Mouse (Mus musculus) forebrain, embryonic 14.5 days (tissue): ENCODE measurements around the gene Sugct. TPM values are rescaled to one million over a fixed set of nuclear protein-coding genes. Genes with fewer than 3 reads are reported as not detected.

Experiments
- ATAC-seq: fragments of 200-750 bp; cut with Nextera tagmentation; 2 replicates; pipeline ENCODE4 v1.8.0; 2017; ENCODE audit warnings: mild to moderate bottlenecking, moderate library complexity
- DNase-seq: peaks from one replicate; pipeline ENCODE4 v3.0.0-alpha.2; 2015; ENCODE audit warnings: low spot score
- H3K27ac ChIP-seq: fragments of 300-500 bp; sonication (generic); 2 replicates; pipeline ENCODE4 v1.5.1; 2014; ENCODE audit warnings: low read depth, mild to moderate bottlenecking, control low read depth, low read length, moderate library complexity
- H3K27me3 ChIP-seq: fragments of 300-500 bp; sonication (generic); replicated peaks from 2 replicates; pipeline ENCODE4 v1.6.1; 2014; ENCODE audit warnings: low read length, control low read depth, mixed read lengths; ENCODE audit not compliant: control insufficient read depth, insufficient read depth
- H3K36me3 ChIP-seq: fragments of 300-500 bp; sonication (generic); 2 replicates; pipeline ENCODE4 v1.6.1; 2014; ENCODE audit warnings: low read length, control low read depth; ENCODE audit not compliant: control insufficient read depth, insufficient read depth
- H3K4me1 ChIP-seq: fragments of 300-500 bp; sonication (generic); 2 replicates; pipeline ENCODE4 v1.6.1; 2014; ENCODE audit warnings: antibody characterized with exemption, low read length, control low read depth; ENCODE audit not compliant: control insufficient read depth, insufficient read depth
- H3K4me2 ChIP-seq: fragments of 300-500 bp; sonication (generic); 2 replicates; pipeline ENCODE4 v1.6.1; 2014; ENCODE audit warnings: mild to moderate bottlenecking, control low read depth, low read length
- H3K4me3 ChIP-seq: fragments of 300-500 bp; sonication (generic); 2 replicates; pipeline ENCODE4 v1.5.1; 2014; ENCODE audit warnings: low read depth, low read length, control low read depth
- H3K9ac ChIP-seq: fragments of 300-500 bp; sonication (generic); 2 replicates; pipeline ENCODE4 v1.6.1; 2014; ENCODE audit warnings: mild to moderate bottlenecking, low read length, control low read depth, moderate library complexity
- H3K9me3 ChIP-seq: fragments of 300-500 bp; sonication (generic); replicated peaks from 2 replicates; pipeline ENCODE4 v1.6.1; 2016; ENCODE audit warnings: low read length, control low read depth, mixed read lengths; ENCODE audit not compliant: control insufficient read depth
- WGBS: fragments of 180-500 bp; shearing (Covaris S2); extraction: QIAGEN DNeasy Blood & Tissue Kit; methylation state at CpG from one replicate; pipeline ENCODE4 v1.1.7; 2014; 5-methylcytosine and 5-hydroxymethylcytosine counted together
- polyA plus RNA-seq: library from polyadenylated mRNA; unstranded; fragments of >200 nt; fragmentation: Nextera tagmentation; extraction: Ambion mirVana; gene quantifications from 2 replicates; pipeline ENCODE4 v1.2.1, GENCODE M21; 2014

The Sugct gene
- polyA plus RNA-seq, 1 experiment from 2014 or later, result 1.7 TPM

- Histone ChIP-seq H3K9me3 (no peaks in the 10 kb centered on the region), H3K4me3 (no peak overlapping the region), H3K9ac (no peak overlapping the region), H3K4me1 (no peaks in the 10 kb centered on the region), H3K27me3 (no peaks in the 10 kb centered on the region), H3K4me2 (no peak overlapping the region), H3K27ac (no peak overlapping the region), H3K36me3 (no peaks in the 10 kb centered on the region)
- peak; percentile 8 for DNase-seq
- 57% methylated on average over 2 of the region's 2 CpGs for WGBS
- no peak for ATAC-seq
Observed at GRCm38 (mm10) chr13:17642294-17642693, 53.1 kb downstream of the Sugct start.

- H3K4me2 ChIP-seq, result no peak overlapping the region
- no peaks in the 10 kb centered on the region for H3K9me3 ChIP-seq
- DNase-seq (no peak), ATAC-seq (no peak)
- H3K4me1 ChIP-seq, result no peaks in the 10 kb centered on the region
- no peak overlapping the region for H3K4me3 ChIP-seq
- H3K27ac ChIP-seq, result no peak overlapping the region
- no peaks in the 10 kb centered on the region for H3K27me3 ChIP-seq
- no peaks in the 10 kb centered on the region for H3K36me3 ChIP-seq
- H3K9ac ChIP-seq, result no peak overlapping the region
Observed at GRCm38 (mm10) chr13:17638008-17638407, 57.3 kb downstream of the Sugct start.

- 94% methylated on average over 5 of the region's 5 CpGs for WGBS
- Histone ChIP-seq H3K9me3 (no peaks in the 10 kb centered on the region), H3K4me2 (no peak overlapping the region), H3K4me3 (no peak overlapping the region), H3K27ac (no peak overlapping the region), H3K36me3 (no peaks in the 10 kb centered on the region), H3K4me1 (no peaks in the 10 kb centered on the region), H3K9ac (no peak overlapping the region), H3K27me3 (no peaks in the 10 kb centered on the region)
- DNase-seq (no peak), ATAC-seq (no peak)
Observed at GRCm38 (mm10) chr13:17627108-17627507, 68.2 kb downstream of the Sugct start.

GRCm38 (mm10) chr13:17624976-17625375 lies 70.4 kb downstream of the Sugct start:
- no peak for ATAC-seq
- no peaks in the 10 kb centered on the region for H3K36me3 ChIP-seq

GRCm38 (mm10) chr13:17606217-17606616 lies 89.1 kb downstream of the Sugct start:
- no peak overlapping the region for H3K9ac ChIP-seq
- no peaks in the 10 kb centered on the region for H3K27me3 ChIP-seq
- H3K4me1 ChIP-seq, result no peaks in the 10 kb centered on the region
- H3K9me3 ChIP-seq, result no peaks in the 10 kb centered on the region
- H3K4me3 ChIP-seq, result no peak overlapping the region
- no peak overlapping the region for H3K4me2 ChIP-seq
- no peak overlapping the region for H3K27ac ChIP-seq
- 83% methylated on average over 1 of the region's 1 CpGs for WGBS
- DNase-seq, result no peak
- no peak for ATAC-seq
- H3K36me3 ChIP-seq, result no peaks in the 10 kb centered on the region

More at GRCm38 (mm10) chr13:17624976-17625375, 70.4 kb downstream of the Sugct start:
- no peaks in the 10 kb centered on the region for H3K9me3 ChIP-seq
- H3K4me1 ChIP-seq, result no peaks in the 10 kb centered on the region
- H3K4me3 ChIP-seq, result no peak overlapping the region
- no peak for DNase-seq
- H3K4me2 ChIP-seq, result no peak overlapping the region
- no peak overlapping the region for H3K9ac ChIP-seq
- H3K27me3 ChIP-seq, result no peaks in the 10 kb centered on the region
- H3K27ac ChIP-seq, result no peak overlapping the region

GRCm38 (mm10) chr13:17604670-17605069 lies 90.7 kb downstream of the Sugct start:
- no peak overlapping the region for H3K4me3 ChIP-seq
- H3K9me3 ChIP-seq, result no peaks in the 10 kb centered on the region
- no peak overlapping the region for H3K4me2 ChIP-seq
- H3K9ac ChIP-seq, result no peak overlapping the region
- ATAC-seq (no peak), DNase-seq (no peak)
- no peak overlapping the region for H3K27ac ChIP-seq
- no peaks in the 10 kb centered on the region for H3K36me3 ChIP-seq
- H3K27me3 ChIP-seq, result no peaks in the 10 kb centered on the region
- WGBS, result 75% methylated on average over 3 of the region's 3 CpGs
- no peaks in the 10 kb centered on the region for H3K4me1 ChIP-seq

- no peak overlapping the region for H3K4me3 ChIP-seq
- H3K9me3 ChIP-seq, result no peaks in the 10 kb centered on the region
- no peaks in the 10 kb centered on the region for H3K4me1 ChIP-seq
- no peak for DNase-seq
- WGBS, result 91% methylated on average over 5 of the region's 5 CpGs
- ATAC-seq, result no peak
- H3K9ac ChIP-seq, result no peak overlapping the region
- H3K27me3 ChIP-seq, result no peaks in the 10 kb centered on the region
- H3K36me3 ChIP-seq, result no peaks in the 10 kb centered on the region
- H3K4me2 ChIP-seq, result no peak overlapping the region
- no peak overlapping the region for H3K27ac ChIP-seq
Observed at GRCm38 (mm10) chr13:17603756-17604155, 91.6 kb downstream of the Sugct start.

GRCm38 (mm10) chr13:17585267-17585913 lies 110.0 kb downstream of the Sugct start:
- Histone ChIP-seq H3K4me1 (no peaks in the 10 kb centered on the region), H3K27me3 (no peaks in the 10 kb centered on the region), H3K36me3 (no peaks in the 10 kb centered on the region), H3K4me2 (no peak overlapping the region), H3K27ac (no peak overlapping the region), H3K4me3 (no peak overlapping the region), H3K9me3 (no peaks in the 10 kb centered on the region), H3K9ac (no peak overlapping the region)
- no peak for ATAC-seq
- 57% methylated on average over 3 of the region's 3 CpGs for WGBS
- no peak for DNase-seq

GRCm38 (mm10) chr13:17584804-17585203 lies 110.5 kb downstream of the Sugct start:
- Histone ChIP-seq H3K27me3 (no peaks in the 10 kb centered on the region), H3K9ac (no peak overlapping the region), H3K4me1 (no peaks in the 10 kb centered on the region), H3K36me3 (no peaks in the 10 kb centered on the region), H3K4me3 (no peak overlapping the region), H3K4me2 (no peak overlapping the region), H3K9me3 (no peaks in the 10 kb centered on the region), H3K27ac (no peak overlapping the region)
- DNase-seq (peak; percentile 46), ATAC-seq (peak; percentile 55; the same call in 1 of the 2 replicates)
